ENCODE assay signal across 12 mouse cellular contexts in genomic region chr7:132724501-132725062, GRCm38 (mm10).
DNase-seq lines count a peak whose midpoint lies in the region; ATAC-seq and TF ChIP-seq lines count a peak whose summit lies in the region.
"Had no signal": no experiment of that assay in that cellular context is flagged by ENCODE, and none has a peak within 500 bp of the region (broad histone marks: within the 10 kb centered on the region; RNA-seq: fewer than 3 reads in every experiment).

No protein-coding gene starts in this region.

- ATAC-seq in liver, embryonic 14.5 days (ENCODE audit: insufficient read depth), result no peak
- ATAC-seq in stomach, postnatal 0 days (ENCODE audit: low FRiP score, low TSS enrichment), result no peak
- ATAC-seq in forebrain, embryonic 14.5 days, result no peak

- DNase-seq in gastrocnemius, adult 2 months, result no peak
- no peak for DNase-seq in gastrocnemius, postnatal 14 days
- DNase-seq in liver, adult 2 months (ENCODE audit: extremely low read depth, low read depth, low spot score), result peak; percentile 67
- no peak for DNase-seq in liver
- DNase-seq in liver, embryonic 14.5 days (ENCODE audit: low read depth in 3 of 3, low spot score in 3 of 3), result no peak
- DNase-seq in stomach, postnatal 0 days (ENCODE audit: low spot score), result peak; percentile 36
- no peak for DNase-seq in forebrain, embryonic 14.5 days (ENCODE audit: low spot score)
- no peak for DNase-seq in retina, postnatal 1 day

- peaks cover 10% of the 10 kb centered on the region for H3K4me1 ChIP-seq in liver, adult 2 months (ENCODE audit: control insufficient read depth, insufficient read depth, low read length)
- peaks cover 23 to 33% of the 10 kb centered on the region in 2 experiments for H3K4me1 ChIP-seq in liver, embryonic 14.5 days (replicated peaks; ENCODE audit: control insufficient read depth in 2 of 2, insufficient read depth in 2 of 2, low read length in 1 of 2)
- H3K4me1 ChIP-seq in stomach, postnatal 0 days (replicated peaks; ENCODE audit: control insufficient read depth, insufficient read depth), result peaks cover 10% of the 10 kb centered on the region
- peaks cover 27% of the 10 kb centered on the region for H3K4me1 ChIP-seq in forebrain, embryonic 14.5 days (ENCODE audit: control insufficient read depth, insufficient read depth, low read length)

- H3K9me3 ChIP-seq in liver, embryonic 14.5 days (ENCODE audit: control insufficient read depth, low read length), result no peaks in the 10 kb centered on the region
- no peaks in the 10 kb centered on the region for H3K9me3 ChIP-seq in stomach, postnatal 0 days (ENCODE audit: control insufficient read depth, low read length)
- H3K9me3 ChIP-seq in forebrain, embryonic 14.5 days (replicated peaks; ENCODE audit: control insufficient read depth, low read length), result no peaks in the 10 kb centered on the region
- H3K9me3 ChIP-seq: forebrain, embryonic 12.5 days; hindbrain, embryonic 15.5 days; limb, embryonic 13.5 days; stomach, embryonic 15.5 days had no signal

- TF ChIP-seq POLR2A in liver, adult 2 months (IDR thresholded peaks at IDR 0.05; ENCODE audit: extremely low read depth, insufficient read depth, low read length), result no peak

- H3K9ac ChIP-seq in liver, adult 2 months (ENCODE audit: low read depth, low read length), result no peak overlapping the region
- H3K9ac ChIP-seq in liver, embryonic 14.5 days (replicated peaks), result no peak overlapping the region
- no peak overlapping the region for H3K9ac ChIP-seq in stomach, postnatal 0 days (ENCODE audit: low read length)
- no peak overlapping the region for H3K9ac ChIP-seq in forebrain, embryonic 14.5 days (ENCODE audit: low read length)
- H3K9ac ChIP-seq: forebrain, embryonic 12.5 days; hindbrain, embryonic 15.5 days; limb, embryonic 13.5 days; stomach, embryonic 15.5 days had no signal

- H3K27me3 ChIP-seq in liver, adult 2 months (ENCODE audit: control insufficient read depth, insufficient read depth, low read length), result no peaks in the 10 kb centered on the region
- H3K27me3 ChIP-seq in liver, embryonic 14.5 days (ENCODE audit: control insufficient read depth, insufficient read depth, low read length), result no peaks in the 10 kb centered on the region
- H3K27me3 ChIP-seq in stomach, postnatal 0 days (ENCODE audit: control insufficient read depth, insufficient read depth, low read length), result no peaks in the 10 kb centered on the region
- H3K27me3 ChIP-seq in forebrain, embryonic 14.5 days (replicated peaks; ENCODE audit: control insufficient read depth, insufficient read depth, low read length), result no peaks in the 10 kb centered on the region
- H3K27me3 ChIP-seq: forebrain, embryonic 12.5 days; hindbrain, embryonic 15.5 days; limb, embryonic 13.5 days; stomach, embryonic 15.5 days had no signal

- 76% methylated on average over 5 of the region's 5 CpGs for WGBS in liver, adult 2 months
- 81% methylated on average over 5 of the region's 5 CpGs for WGBS in liver, embryonic 14.5 days (ENCODE audit: insufficient replicate concordance)
- 69% methylated on average over 5 of the region's 5 CpGs for WGBS in stomach, postnatal 0 days
- 95% methylated on average over 5 of the region's 5 CpGs for WGBS in forebrain, embryonic 14.5 days

- H3K79me2 ChIP-seq in liver, adult 2 months (ENCODE audit: control insufficient read depth, insufficient read depth, low read length), result no peaks in the 10 kb centered on the region

- no peak overlapping the region for H3K4me3 ChIP-seq in gastrocnemius, adult 2 months
- H3K4me3 ChIP-seq in liver, adult 2 months (ENCODE audit: insufficient read depth, low read depth, low read length), result no peak overlapping the region
- no peak overlapping the region for H3K4me3 ChIP-seq in liver, embryonic 14.5 days (ENCODE audit: insufficient read depth in 1 of 2, low read depth in 2 of 2, low read length in 2 of 2)
- H3K4me3 ChIP-seq in stomach, postnatal 0 days (ENCODE audit: low read depth, low read length), result no peak overlapping the region
- H3K4me3 ChIP-seq in forebrain, embryonic 14.5 days (ENCODE audit: low read depth, low read length), result no peak overlapping the region
- H3K4me3 ChIP-seq: forebrain, embryonic 12.5 days; hindbrain, embryonic 15.5 days; limb, embryonic 13.5 days; stomach, embryonic 15.5 days had no signal

- no peak for TF ChIP-seq CTCF in gastrocnemius, adult 2 months (IDR thresholded peaks at IDR 0.05)
- TF ChIP-seq CTCF in liver, adult 2 months (IDR thresholded peaks at IDR 0.05; ENCODE audit: low read depth, low read length), result no peak
- TF ChIP-seq CTCF in liver, embryonic 14.5 days (IDR thresholded peaks at IDR 0.05; ENCODE audit: low read depth), result no peak
- TF ChIP-seq CTCF in stomach, postnatal 0 days (IDR thresholded peaks at IDR 0.05; ENCODE audit: low read depth), result no peak

- H3K27ac ChIP-seq in gastrocnemius, adult 2 months, result peak overlapping the region; percentile 87
- H3K27ac ChIP-seq in liver, adult 2 months (replicated peaks; ENCODE audit: insufficient read depth, low read depth, low read length), result no peak overlapping the region; the same call in 1 of the 2 replicates
- H3K27ac ChIP-seq in liver, embryonic 14.5 days, result peak overlapping the region; percentile 32
- H3K27ac ChIP-seq in stomach, postnatal 0 days (replicated peaks), result peak overlapping the region; percentile 13; the same call in 1 of the 2 replicates
- H3K27ac ChIP-seq in forebrain, embryonic 14.5 days (ENCODE audit: low read depth, low read length), result no peak overlapping the region
- H3K27ac ChIP-seq: forebrain, embryonic 12.5 days; hindbrain, embryonic 15.5 days; limb, embryonic 13.5 days; stomach, embryonic 15.5 days had no signal

- no peaks in the 10 kb centered on the region for H3K36me3 ChIP-seq in liver, adult 2 months (ENCODE audit: control insufficient read depth, insufficient read depth, low read length)
- peaks cover 14% of the 10 kb centered on the region for H3K36me3 ChIP-seq in liver, embryonic 14.5 days (replicated peaks; ENCODE audit: control insufficient read depth, insufficient read depth, low read depth)
- H3K36me3 ChIP-seq in stomach, postnatal 0 days (ENCODE audit: control insufficient read depth, insufficient read depth, low read length), result no peaks in the 10 kb centered on the region
- H3K36me3 ChIP-seq in forebrain, embryonic 14.5 days (ENCODE audit: control insufficient read depth, insufficient read depth, low read length), result no peaks in the 10 kb centered on the region; the same call in 1 of the 2 replicates
- H3K36me3 ChIP-seq: hindbrain, embryonic 15.5 days; stomach, embryonic 15.5 days had no signal

- TF ChIP-seq EP300 in liver, embryonic 14.5 days (IDR thresholded peaks at IDR 0.05; ENCODE audit: low read depth), result no peak
- TF ChIP-seq EP300 in stomach, postnatal 0 days (optimal IDR thresholded peaks at IDR 0.05), result no peak

- peak overlapping the region; percentile 38 for H3K4me2 ChIP-seq in liver, embryonic 14.5 days (ENCODE audit: low read depth)
- H3K4me2 ChIP-seq in stomach, postnatal 0 days (replicated peaks; ENCODE audit: low read depth), result no peak overlapping the region
- H3K4me2 ChIP-seq in forebrain, embryonic 14.5 days (ENCODE audit: low read length), result no peak overlapping the region
- H3K4me2 ChIP-seq: forebrain, embryonic 12.5 days; hindbrain, embryonic 15.5 days; limb, embryonic 13.5 days; stomach, embryonic 15.5 days had no signal

- intact Hi-C loops in gastrocnemius, adult 2 months (cut with DNase I), result no loop called here
- intact Hi-C loops in gastrocnemius, postnatal 14 days (cut with DNase I; ENCODE audit: low total_unique reads), result no loop called here

Comparison
In these comparisons a context has a peak if more than half of its experiments do, and no peak if none do; other contexts are left out.
1. DNase-seq: peak in liver, adult 2 months (single experiment) and stomach, postnatal 0 days (single experiment); none in gastrocnemius, adult 2 months (single experiment), gastrocnemius, postnatal 14 days (single experiment), liver (single experiment), liver, embryonic 14.5 days (0 of 3), forebrain, embryonic 14.5 days (single experiment) and retina, postnatal 1 day (single experiment).
2. H3K27ac ChIP-seq: peak in gastrocnemius, adult 2 months (single experiment), liver, embryonic 14.5 days (single experiment) and stomach, postnatal 0 days (single experiment); none in liver, adult 2 months (single experiment) and forebrain, embryonic 14.5 days (single experiment).